Mouse (Mus musculus) ES-E14 (cell line): ENCODE measurements around the gene Slc4a4.

ENCODE experiments used
- HCFC1 ChIP-seq: IDR thresholded peaks from 2 replicates; pipeline ENCODE4 v1.6.1; 2012; ENCODE audit warnings: low read length, inconsistent platforms, borderline replicate concordance; ENCODE audit not compliant: insufficient read depth
- ZNF384 ChIP-seq: IDR thresholded peaks from 2 replicates; pipeline ENCODE4 v1.6.1; 2012; ENCODE audit warnings: low read depth, low read length, inconsistent platforms

- TF ChIP-seq HCFC1 = no peak
- no peak for TF ChIP-seq ZNF384
Observed at GRCm38 (mm10) chr5:89067111-89067510, 180.5 kb downstream of the Slc4a4 start.
